Mouse (Mus musculus) heart, adult 2 months (tissue): ENCODE measurements at regions not wholly inside any gene's neighbourhood (a gene's known extent, or its start where the extent isn't known, plus 50 kb on each side); places are given as distances from the start of the nearest gene placed in this dataset.

Experiments used
- DNase-seq, 2 experiments: peaks; one replicate each; pipeline ENCODE4 v3.0.0; 2021
- H3K27ac ChIP-seq: fragments of 200-600 bp; 2 replicates; pipeline ENCODE4 v1.8.1; 2022
- H3K27me3 ChIP-seq: fragments of 200-500 bp; 2 replicates; pipeline ENCODE4 v1.6.1; 2012; ENCODE audit warnings: mild to moderate bottlenecking, low read length, inconsistent platforms, mixed read lengths; ENCODE audit not compliant: control insufficient read depth, insufficient read depth
- H3K36me3 ChIP-seq: fragments of 200-500 bp; 2 replicates; pipeline ENCODE4 v1.6.1; 2012; ENCODE audit warnings: low read length, inconsistent platforms; ENCODE audit not compliant: control insufficient read depth, insufficient read depth
- H3K4me1 ChIP-seq: fragments of 200-500 bp; 2 replicates; pipeline ENCODE4 v1.6.1; 2011; ENCODE audit warnings: low read length; ENCODE audit not compliant: control insufficient read depth, insufficient read depth
- H3K4me3 ChIP-seq: fragments of 200-600 bp; 2 replicates; pipeline ENCODE4 v1.8.1; 2022
- H3K79me2 ChIP-seq: fragments of 200-500 bp; replicated peaks from 2 replicates; pipeline ENCODE4 v1.6.1; 2012; ENCODE audit warnings: mild to moderate bottlenecking, inconsistent platforms, low read length, moderate library complexity, mixed read lengths; ENCODE audit not compliant: control insufficient read depth, insufficient read depth
- H3K9ac ChIP-seq: fragments of 200-500 bp; 2 replicates; pipeline ENCODE4 v1.6.1; 2012; ENCODE audit warnings: low read depth, mild to moderate bottlenecking, control low read depth, inconsistent platforms, low read length, mixed read lengths
- CTCF ChIP-seq: fragments of 200-600 bp; IDR thresholded peaks from 2 replicates; pipeline ENCODE4 v1.8.1; 2022; ENCODE audit warnings: antibody characterized with exemption, mild to moderate bottlenecking, moderate library complexity
- EP300 ChIP-seq: fragments of 200-500 bp; IDR thresholded peaks from 2 replicates; pipeline ENCODE4 v1.6.1; 2011; ENCODE audit warnings: low read depth, low read length, control low read depth; ENCODE audit not compliant: insufficient read depth
- POLR2A ChIP-seq: fragments of 200-500 bp; IDR thresholded peaks from 2 replicates; pipeline ENCODE4 v1.6.1; 2011; ENCODE audit warnings: mild to moderate bottlenecking, low read depth, low read length, control low read depth; ENCODE audit not compliant: insufficient read depth
- WGBS: fragments of 180-500 bp; shearing (Covaris S2); methylation state at CpG from one replicate; pipeline ENCODE4 v1.1.7; 2018; 5-methylcytosine and 5-hydroxymethylcytosine counted together
- intact Hi-C: fragments of 180-260 bp; cut with DNase I; formaldehyde crosslinking; loops from one replicate; pipeline ENCODE4 v1.15.1; 2025

- intact Hi-C loops, result no loop called here
- H3K79me2 ChIP-seq, result no peaks in the 10 kb centered on the region
- no peak overlapping the region for H3K9ac ChIP-seq
- no peaks in the 10 kb centered on the region for H3K4me1 ChIP-seq
- 49% methylated on average over 6 of the region's 6 CpGs for WGBS
- H3K4me3 ChIP-seq, result no peak overlapping the region
- DNase-seq, result no peak
- no peaks in the 10 kb centered on the region for H3K27me3 ChIP-seq
- no peak for TF ChIP-seq POLR2A
- TF ChIP-seq EP300, result no peak
- no peak for TF ChIP-seq CTCF
- no peaks in the 10 kb centered on the region for H3K36me3 ChIP-seq
- H3K27ac ChIP-seq, result no peak overlapping the region
These were observed 296.3 kb upstream of the Gadl1 start for GRCm38 (mm10) chr9:115612908-115613307.

- WGBS, result 88% methylated on average over 2 of the region's 2 CpGs
- no peak for DNase-seq
- Histone ChIP-seq H3K27ac (no peak overlapping the region), H3K4me3 (no peak overlapping the region), H3K79me2 (no peaks in the 10 kb centered on the region), H3K36me3 (no peaks in the 10 kb centered on the region), H3K9ac (no peak overlapping the region), H3K27me3 (no peaks in the 10 kb centered on the region), H3K4me1 (no peaks in the 10 kb centered on the region)
- no peak for TF ChIP-seq EP300
- no peak for TF ChIP-seq CTCF
- no peak for TF ChIP-seq POLR2A
- intact Hi-C loops, result no loop called here
These were observed 295.2 kb upstream of the Gadl1 start for GRCm38 (mm10) chr9:115614007-115614406.

GRCm38 (mm10) chr9:115617909-115618308 is 291.3 kb upstream of the Gadl1 start:
- no peaks in the 10 kb centered on the region for H3K4me1 ChIP-seq
- intact Hi-C loops, result no loop called here
- DNase-seq, result no peak

GRCm38 (mm10) chr9:115623948-115624347 is 285.3 kb upstream of the Gadl1 start:
- Histone ChIP-seq H3K27ac (no peak overlapping the region), H3K79me2 (no peaks in the 10 kb centered on the region), H3K4me1 (no peaks in the 10 kb centered on the region; the same call in 1 of the 2 replicates), H3K27me3 (no peaks in the 10 kb centered on the region), H3K36me3 (no peaks in the 10 kb centered on the region), H3K9ac (no peak overlapping the region), H3K4me3 (no peak overlapping the region)
- WGBS, result 27% methylated on average over 5 of the region's 5 CpGs
- DNase-seq, result peak in 1 of 2 experiments; percentile 7
- intact Hi-C loops, result no loop called here
- TF ChIP-seq EP300 (no peak), CTCF (no peak), POLR2A (no peak)

More at GRCm38 (mm10) chr9:115617909-115618308, 291.3 kb upstream of the Gadl1 start:
- no peak for TF ChIP-seq EP300
- TF ChIP-seq POLR2A, result no peak
- no peak for TF ChIP-seq CTCF
- no peak overlapping the region for H3K4me3 ChIP-seq
- H3K27ac ChIP-seq, result no peak overlapping the region
- no peak overlapping the region for H3K9ac ChIP-seq
- H3K27me3 ChIP-seq, result no peaks in the 10 kb centered on the region
- H3K79me2 ChIP-seq, result no peaks in the 10 kb centered on the region
- no peaks in the 10 kb centered on the region for H3K36me3 ChIP-seq
- 62% methylated on average over 6 of the region's 6 CpGs for WGBS

- TF ChIP-seq POLR2A, result no peak
- no peak overlapping the region for H3K27ac ChIP-seq
- H3K4me1 ChIP-seq, result no peaks in the 10 kb centered on the region; the same call in 1 of the 2 replicates
- DNase-seq, result no peak
- H3K9ac ChIP-seq, result no peak overlapping the region
- H3K36me3 ChIP-seq, result no peaks in the 10 kb centered on the region
- no peaks in the 10 kb centered on the region for H3K79me2 ChIP-seq
- H3K4me3 ChIP-seq, result no peak overlapping the region
- H3K27me3 ChIP-seq, result no peaks in the 10 kb centered on the region
- 45% methylated on average over 15 of the region's 15 CpGs for WGBS
- intact Hi-C loops, result no loop called here
These were observed 284.3 kb upstream of the Gadl1 start for GRCm38 (mm10) chr9:115624721-115625496.

- WGBS, result 78% methylated on average over 3 of the region's 3 CpGs
- Histone ChIP-seq H3K9ac (no peak overlapping the region), H3K79me2 (no peaks in the 10 kb centered on the region), H3K4me1 (no peaks in the 10 kb centered on the region; the same call in 1 of the 2 replicates), H3K4me3 (no peak overlapping the region), H3K27ac (no peak overlapping the region), H3K27me3 (no peaks in the 10 kb centered on the region), H3K36me3 (no peaks in the 10 kb centered on the region)
- TF ChIP-seq CTCF, result no peak
- TF ChIP-seq EP300, result no peak
- no peak for DNase-seq
- intact Hi-C loops, result no loop called here
These were observed 281.7 kb upstream of the Gadl1 start for GRCm38 (mm10) chr9:115627551-115627950.
